Mouse (Mus musculus): ENCODE results near the gene Nutm1.

Gene Nutm1

GRCm38 (mm10) chr2:112261748-112262653 lies 2.9 kb upstream of the Nutm1 start, which contains the start of gene Nop10:
Gene Nop10, plus strand, starts transcription at chr2:112261926.
- in situ Hi-C loops (cut with MboI, MseI) = no loop called here

GRCm38 (mm10) chr2:112254675-112255515 lies 4.2 kb downstream of the Nutm1 start:
- in situ Hi-C loops (cut with MboI, MseI) = no loop called here

DNA sequence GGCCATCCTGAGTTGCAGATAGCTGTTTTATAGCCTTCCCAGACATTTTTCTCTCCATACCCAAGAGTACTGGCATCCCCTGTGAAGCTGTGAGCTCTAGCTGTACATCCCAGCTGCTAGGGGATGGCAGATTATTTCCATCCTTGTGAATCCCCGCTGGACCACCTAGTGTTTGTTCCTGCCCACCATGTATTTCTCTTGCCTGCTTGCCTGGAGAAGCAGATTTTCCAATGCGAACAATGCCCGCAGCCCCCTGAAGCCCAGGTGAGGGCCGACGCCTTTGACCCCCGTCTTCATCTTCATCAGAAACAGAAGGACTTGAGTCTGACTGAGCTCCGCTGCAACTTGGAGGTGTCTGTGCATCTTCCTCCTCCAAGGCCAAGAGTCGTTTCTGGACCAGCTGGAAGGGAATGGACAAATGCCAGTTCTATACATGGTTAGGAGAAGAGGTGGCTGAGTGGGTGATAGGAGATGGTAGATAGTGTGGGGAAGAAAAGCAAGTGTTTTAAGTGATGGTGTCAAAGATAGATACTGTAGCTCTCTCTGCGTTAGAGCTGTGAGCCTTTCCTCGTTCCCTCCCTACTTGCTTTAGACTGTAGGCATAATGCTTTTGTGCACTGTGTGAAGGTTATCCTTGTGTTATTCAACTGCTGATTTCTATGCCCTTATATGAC lies 9.2 kb downstream of the Nutm1 start:
- in situ Hi-C loops (cut with MboI, MseI) = no loop called here

- in situ Hi-C loops (cut with MboI, MseI) = no loop called here
Observed at GRCm38 (mm10) chr2:112247323-112247722, 11.8 kb downstream of the Nutm1 start.

GRCm38 (mm10) chr2:112246193-112246592 lies 12.9 kb downstream of the Nutm1 start:
- in situ Hi-C loops (cut with MboI, MseI) = no loop called here

DNA sequence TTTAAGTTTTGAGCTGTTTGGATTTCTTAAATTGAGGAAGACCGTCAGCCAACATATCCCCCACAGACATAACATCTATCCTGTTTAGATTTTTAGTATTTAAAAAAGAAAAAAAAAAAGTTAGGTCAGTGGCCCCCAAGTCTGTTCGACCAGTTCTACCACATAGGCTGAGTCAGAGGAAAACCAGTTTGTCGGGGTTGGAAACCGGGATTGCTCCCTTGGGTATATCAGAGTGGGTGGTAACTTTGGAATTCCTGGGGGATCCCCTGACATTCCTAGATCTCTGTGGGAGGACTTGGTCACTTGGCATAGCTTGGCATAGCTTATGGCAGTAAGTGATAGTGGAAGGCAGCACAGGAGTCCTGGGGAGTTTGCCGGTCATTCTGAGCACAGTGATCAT lies 13.8 kb downstream of the Nutm1 start:
- in situ Hi-C loops (cut with MboI, MseI) = no loop called here

DNA sequence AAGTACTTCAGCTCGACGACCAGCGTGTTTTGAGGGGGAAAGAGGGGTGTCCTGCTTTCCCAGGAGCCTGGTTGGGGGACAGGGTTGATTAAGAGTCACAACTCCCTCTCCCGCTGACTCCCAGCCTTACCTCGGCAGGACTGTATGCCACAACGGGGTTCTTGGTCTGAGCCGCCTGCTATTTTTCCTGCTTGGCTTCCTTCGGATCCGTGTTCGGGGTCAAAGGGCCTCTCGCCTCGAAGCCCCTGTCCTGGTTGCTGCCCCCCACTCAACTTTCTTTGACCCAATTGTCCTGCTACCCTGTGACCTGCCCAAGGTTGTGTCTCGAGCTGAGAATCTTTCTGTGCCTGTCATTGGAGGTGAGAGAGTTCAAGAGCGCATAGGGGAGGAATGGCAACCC lies 17.3 kb downstream of the Nutm1 start:
- in situ Hi-C loops (cut with MboI, MseI) = no loop called here

GRCm38 (mm10) chr2:112239935-112240721 lies 19.0 kb downstream of the Nutm1 start:
- in situ Hi-C loops (cut with MboI, MseI) = loop anchor here (10.0 kb wide), 1 partner anchor 1535 kb away; no protein-coding TSS in a partner anchor

GRCm38 (mm10) chr2:112239212-112239934 lies 19.7 kb downstream of the Nutm1 start, which contains the start of gene Lpcat4:
Gene Lpcat4, plus strand, starts transcription at chr2:112239468.
- in situ Hi-C loops (cut with MboI, MseI) = loop anchor here (10.0 kb wide), 1 partner anchor 1535 kb away; no protein-coding TSS in a partner anchor

DNA sequence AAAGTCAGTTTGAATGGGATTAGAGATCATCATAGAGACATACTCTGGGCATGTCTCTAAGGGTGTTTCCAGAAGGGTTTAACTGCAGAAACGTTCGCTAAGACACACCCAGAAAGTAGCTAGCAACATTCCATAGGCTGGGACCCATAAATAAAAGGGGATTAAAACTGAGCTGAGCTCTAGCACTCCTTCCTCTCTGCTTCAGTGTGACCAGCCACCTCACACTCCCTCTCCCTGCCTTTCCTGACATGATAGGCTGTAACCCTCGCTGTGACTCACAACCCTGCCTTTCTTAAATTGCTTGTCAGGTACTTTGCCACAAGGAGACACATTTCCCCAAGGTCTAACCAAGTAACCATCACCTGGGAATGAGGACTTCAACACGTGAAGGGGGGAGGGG lies 21.1 kb downstream of the Nutm1 start:
- in situ Hi-C loops (cut with MboI, MseI) = loop anchor here (10.0 kb wide), 1 partner anchor 1533 kb away; no protein-coding TSS in a partner anchor

DNA sequence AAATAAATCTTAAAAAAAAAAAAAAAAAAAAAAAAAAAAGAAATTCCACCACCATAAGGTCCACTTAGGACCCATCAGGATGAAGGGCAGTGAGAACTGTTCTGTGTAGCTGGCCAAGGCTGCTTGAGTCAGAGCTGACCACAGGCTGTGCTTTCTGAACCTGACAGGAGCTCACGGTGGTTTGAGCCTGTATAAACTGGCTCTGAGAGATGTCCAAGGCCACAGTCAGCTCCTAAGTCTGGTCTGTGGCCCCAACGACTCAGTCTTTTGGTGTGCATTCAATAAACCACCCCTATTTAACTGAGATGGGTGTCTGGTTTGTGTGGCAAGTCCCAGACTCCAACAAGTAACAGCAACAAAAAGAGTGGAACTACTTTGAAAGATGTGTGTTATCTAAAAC lies 22.5 kb downstream of the Nutm1 start:
- in situ Hi-C loops (cut with MboI, MseI) = loop anchor here (10.0 kb wide), 1 partner anchor 1532 kb away; no protein-coding TSS in a partner anchor

GRCm38 (mm10) chr2:112232623-112233022 lies 26.5 kb downstream of the Nutm1 start:
- in situ Hi-C loops (cut with MboI, MseI) = loop anchor here (10.0 kb wide), 1 partner anchor 1528 kb away; no protein-coding TSS in a partner anchor

GRCm38 (mm10) chr2:112224356-112224755 lies 34.7 kb downstream of the Nutm1 start:
- in situ Hi-C loops (cut with MboI, MseI) = no loop called here

GRCm38 (mm10) chr2:112222607-112223006 lies 36.5 kb downstream of the Nutm1 start:
- in situ Hi-C loops (cut with MboI, MseI) = no loop called here

DNA sequence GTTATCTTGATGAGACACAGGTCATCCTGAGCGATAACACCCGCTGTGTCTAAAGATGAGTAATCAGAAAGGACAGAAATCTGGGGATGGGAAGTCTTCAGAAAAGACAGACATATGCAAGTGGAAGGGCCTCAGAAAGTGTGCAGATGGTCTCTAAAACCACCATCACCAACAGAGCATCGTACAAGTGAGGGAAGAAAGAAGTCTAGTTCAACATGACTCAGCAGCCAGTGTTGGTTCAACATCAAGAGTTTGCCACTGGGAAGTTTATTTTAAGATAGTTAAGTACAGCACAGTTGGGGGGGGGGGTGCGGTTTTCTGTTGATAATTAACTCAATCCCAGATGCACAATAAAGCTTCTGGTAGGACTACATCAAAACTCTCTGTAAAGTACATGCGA lies 38.2 kb downstream of the Nutm1 start:
- in situ Hi-C loops (cut with MboI, MseI) = no loop called here

- in situ Hi-C loops (cut with MboI, MseI) = no loop called here
Observed at GRCm38 (mm10) chr2:112217614-112218013, 41.5 kb downstream of the Nutm1 start.

DNA sequence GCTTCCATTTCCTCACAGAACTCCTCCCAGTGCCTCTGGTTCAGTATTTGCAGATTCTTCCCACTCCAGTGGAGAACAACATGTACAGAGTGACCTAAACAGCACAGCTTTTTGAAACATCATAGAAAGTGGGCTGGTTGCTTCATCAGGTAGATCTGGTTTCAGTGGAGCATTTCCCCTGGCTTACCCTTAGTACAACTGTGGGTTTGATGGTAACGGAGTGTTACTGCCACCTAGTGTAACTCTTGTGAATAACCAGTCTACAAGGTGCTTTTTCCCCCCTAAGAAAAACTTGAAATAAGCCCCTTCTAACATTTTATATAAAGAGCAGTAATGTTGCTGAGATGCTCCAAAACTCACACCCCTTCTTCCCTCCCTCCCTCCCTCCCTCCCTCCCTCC lies 43.1 kb downstream of the Nutm1 start:
- in situ Hi-C loops (cut with MboI, MseI) = no loop called here

DNA sequence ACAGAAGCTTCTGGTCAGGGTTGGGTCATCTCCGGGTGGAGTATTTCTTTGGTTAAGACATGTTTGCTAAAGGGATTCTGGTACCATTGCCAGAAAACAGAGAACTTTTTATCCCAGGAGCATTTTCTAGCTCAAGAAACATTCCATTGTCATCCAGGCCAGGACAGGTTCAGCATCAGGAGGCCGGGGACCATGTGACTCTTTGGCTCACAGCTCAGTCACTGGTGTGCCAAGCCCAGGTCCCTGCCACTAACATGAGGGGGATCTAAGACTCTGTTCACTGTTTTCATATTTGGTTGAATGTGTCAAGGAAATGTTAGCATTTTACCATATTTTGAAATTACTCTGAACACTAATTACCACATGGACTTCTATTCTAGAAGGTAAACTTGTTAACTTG lies 48.4 kb downstream of the Nutm1 start:
- in situ Hi-C loops (cut with MboI, MseI) = no loop called here

GRCm38 (mm10) chr2:112210142-112210541 lies 48.9 kb downstream of the Nutm1 start:
- in situ Hi-C loops (cut with MboI, MseI) = no loop called here

DNA sequence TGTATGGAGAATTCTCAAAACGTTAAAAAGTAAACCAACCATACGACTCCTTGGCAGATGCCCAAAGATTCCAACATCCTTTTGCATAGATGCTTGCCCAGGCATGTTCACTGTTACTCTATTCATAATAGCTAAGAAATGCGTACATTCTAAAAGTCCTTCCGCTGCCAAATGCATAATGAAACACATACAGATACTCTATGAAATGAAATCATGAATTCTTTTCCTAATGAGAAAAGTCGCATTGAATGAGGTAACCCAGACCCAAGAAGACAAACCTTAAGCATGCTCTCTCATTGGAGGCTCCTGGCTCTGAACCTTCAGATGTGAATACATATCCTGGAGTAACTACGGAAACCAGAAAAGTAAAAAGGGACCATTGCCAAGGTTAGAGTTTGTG lies 56.0 kb downstream of the Nutm1 start:
- in situ Hi-C loops (cut with MboI, MseI) = no loop called here
